Mouse (Mus musculus) stomach, embryonic 14.5 days (tissue): ENCODE data around the gene Ltbp2. TPM values are rescaled to one million over a fixed set of nuclear protein-coding genes. Genes with fewer than 3 reads are reported as not detected.

Source experiments
- ATAC-seq: fragments of 200-750 bp; cut with Nextera tagmentation; 2 replicates; pipeline ENCODE4 v1.8.0; 2017; ENCODE audit warnings: low read depth, moderate TSS enrichment; ENCODE audit not compliant: insufficient number of reproducible peaks, insufficient read depth, low FRiP score
- H3K27ac ChIP-seq: fragments of 300-500 bp; sonication (generic); 2 replicates; pipeline ENCODE4 v1.5.1; 2014; ENCODE audit warnings: mild to moderate bottlenecking, low read length, moderate library complexity, mixed read lengths
- H3K27me3 ChIP-seq: fragments of 300-500 bp; sonication (generic); 2 replicates; pipeline ENCODE4 v1.6.1; 2014; ENCODE audit warnings: low read length, control low read depth, mixed read lengths; ENCODE audit not compliant: control insufficient read depth, insufficient read depth
- H3K36me3 ChIP-seq: fragments of 300-500 bp; sonication (generic); 2 replicates; pipeline ENCODE4 v1.6.1; 2014; ENCODE audit warnings: mild to moderate bottlenecking, control low read depth, low read length, moderate library complexity, mixed read lengths; ENCODE audit not compliant: control insufficient read depth, insufficient read depth
- H3K4me1 ChIP-seq: fragments of 300-500 bp; sonication (generic); 2 replicates; pipeline ENCODE4 v1.6.1; 2014; ENCODE audit warnings: low read length, control low read depth, mixed read lengths; ENCODE audit not compliant: control insufficient read depth, insufficient read depth
- H3K4me2 ChIP-seq: fragments of 300-500 bp; sonication (generic); replicated peaks from 2 replicates; pipeline ENCODE4 v1.6.1; 2014; ENCODE audit warnings: low read depth, low read length, control low read depth
- H3K4me3 ChIP-seq: fragments of 300-500 bp; sonication (generic); 2 replicates; pipeline ENCODE4 v1.5.1; 2014; ENCODE audit warnings: low read depth, low read length, control low read depth
- H3K9ac ChIP-seq: fragments of 300-500 bp; sonication (generic); replicated peaks from 2 replicates; pipeline ENCODE4 v1.6.1; 2014; ENCODE audit warnings: low read depth, mild to moderate bottlenecking, control low read depth, low read length, moderate library complexity, mixed read lengths
- H3K9me3 ChIP-seq: fragments of 300-500 bp; sonication (generic); 2 replicates; pipeline ENCODE4 v1.6.1; 2016; ENCODE audit warnings: low read depth, low read length, control low read depth; ENCODE audit not compliant: control insufficient read depth
- WGBS: fragments of 180-500 bp; shearing (Covaris S2); extraction: QIAGEN DNeasy Blood & Tissue Kit; methylation state at CpG from one replicate; pipeline ENCODE4 v1.1.7; 2014; 5-methylcytosine and 5-hydroxymethylcytosine counted together
- polyA plus RNA-seq: library from polyadenylated mRNA; unstranded; fragments of >200 nt; fragmentation: Nextera tagmentation; extraction: Ambion mirVana; gene quantifications from 2 replicates; pipeline ENCODE4 v1.2.1, GENCODE M21; 2014

The Ltbp2 gene
- polyA plus RNA-seq, 1 experiment from 2014 or later = 0.36 TPM

- 96% methylated on average over 4 of the region's 4 CpGs for WGBS
These were observed 21.8 kb downstream of the Ltbp2 start for GRCm38 (mm10) chr12:84854392-84855033.

GRCm38 (mm10) chr12:84851403-84852040 lies 24.8 kb downstream of the Ltbp2 start:
- H3K4me3 ChIP-seq = no peak overlapping the region
- no peaks in the 10 kb centered on the region for H3K27me3 ChIP-seq
- 44% methylated on average over 11 of the region's 11 CpGs for WGBS
- no peak overlapping the region for H3K4me2 ChIP-seq
- peaks cover 18% of the 10 kb centered on the region; the same call in 1 of the 2 replicates for H3K4me1 ChIP-seq
- H3K9me3 ChIP-seq = no peaks in the 10 kb centered on the region
- no peak overlapping the region for H3K27ac ChIP-seq
- ATAC-seq = no peak
- no peaks in the 10 kb centered on the region for H3K36me3 ChIP-seq
- no peak overlapping the region for H3K9ac ChIP-seq

More at GRCm38 (mm10) chr12:84854392-84855033, 21.8 kb downstream of the Ltbp2 start:
- H3K36me3 ChIP-seq = no peaks in the 10 kb centered on the region
- H3K4me2 ChIP-seq = no peak overlapping the region
- H3K9ac ChIP-seq = no peak overlapping the region
- H3K4me1 ChIP-seq = peaks cover 12% of the 10 kb centered on the region; the same call in 1 of the 2 replicates
- no peak overlapping the region for H3K4me3 ChIP-seq
- ATAC-seq = no peak
- no peaks in the 10 kb centered on the region for H3K27me3 ChIP-seq
- H3K9me3 ChIP-seq = no peaks in the 10 kb centered on the region
- H3K27ac ChIP-seq = no peak overlapping the region

- H3K27me3 ChIP-seq = no peaks in the 10 kb centered on the region
- 28% methylated on average over 6 of the region's 6 CpGs for whole genome bisulfite sequencing
- no peak overlapping the region for H3K9ac ChIP-seq
- H3K36me3 ChIP-seq = no peaks in the 10 kb centered on the region
- no peak overlapping the region for H3K4me2 ChIP-seq
- no peak overlapping the region for H3K4me3 ChIP-seq
- no peaks in the 10 kb centered on the region for H3K9me3 ChIP-seq
- no peak overlapping the region for H3K27ac ChIP-seq
- no peak for ATAC-seq
- H3K4me1 ChIP-seq = peaks cover 30% of the 10 kb centered on the region; the same call in 1 of the 2 replicates
These were observed 28.4 kb downstream of the Ltbp2 start for GRCm38 (mm10) chr12:84847882-84848281.

GRCm38 (mm10) chr12:84847480-84847879 lies 28.9 kb downstream of the Ltbp2 start:
- peak; percentile 68; the same call in 1 of the 2 replicates for ATAC-seq
- H3K27me3 ChIP-seq = no peaks in the 10 kb centered on the region
- no peak overlapping the region for H3K27ac ChIP-seq
- WGBS = 12% methylated on average over 7 of the region's 7 CpGs
- no peaks in the 10 kb centered on the region for H3K36me3 ChIP-seq
- H3K4me1 ChIP-seq = peaks cover 30% of the 10 kb centered on the region; the same call in 1 of the 2 replicates
- H3K9me3 ChIP-seq = no peaks in the 10 kb centered on the region
- no peak overlapping the region for H3K9ac ChIP-seq
- H3K4me3 ChIP-seq = no peak overlapping the region
- H3K4me2 ChIP-seq = no peak overlapping the region

- no peaks in the 10 kb centered on the region for H3K27me3 ChIP-seq
- H3K4me1 ChIP-seq = peaks cover 29% of the 10 kb centered on the region; the same call in 1 of the 2 replicates
- no peaks in the 10 kb centered on the region for H3K36me3 ChIP-seq
- H3K27ac ChIP-seq = no peak overlapping the region
- H3K9me3 ChIP-seq = no peaks in the 10 kb centered on the region
- no peak overlapping the region for H3K4me3 ChIP-seq
- H3K4me2 ChIP-seq = no peak overlapping the region
- H3K9ac ChIP-seq = no peak overlapping the region
- ATAC-seq = no peak
- 37% methylated on average over 9 of the region's 9 CpGs for WGBS
These were observed 29.7 kb downstream of the Ltbp2 start for GRCm38 (mm10) chr12:84846594-84847014.

GRCm38 (mm10) chr12:84842706-84843105 lies 33.6 kb downstream of the Ltbp2 start:
- Histone ChIP-seq H3K27me3 (no peaks in the 10 kb centered on the region), H3K27ac (no peak overlapping the region), H3K4me3 (no peak overlapping the region), H3K4me1 (peaks cover 21% of the 10 kb centered on the region; the same call in 1 of the 2 replicates), H3K4me2 (no peak overlapping the region), H3K9ac (no peak overlapping the region), H3K9me3 (no peaks in the 10 kb centered on the region), H3K36me3 (no peaks in the 10 kb centered on the region)
- WGBS = 66% methylated on average over 6 of the region's 6 CpGs
- ATAC-seq = no peak

- no peak overlapping the region for H3K4me3 ChIP-seq
- 0 out of 2 replicates have a peak overlapping the region, but pooled peaks have one; percentile 15 for H3K27ac ChIP-seq
- H3K9me3 ChIP-seq = no peaks in the 10 kb centered on the region
- no peaks in the 10 kb centered on the region for H3K36me3 ChIP-seq
- peaks cover 13% of the 10 kb centered on the region; the same call in 1 of the 2 replicates for H3K4me1 ChIP-seq
- no peak for ATAC-seq
- 57% methylated on average over 15 of the region's 15 CpGs for WGBS
- no peak overlapping the region for H3K9ac ChIP-seq
- no peak overlapping the region for H3K4me2 ChIP-seq
- H3K27me3 ChIP-seq = no peaks in the 10 kb centered on the region
These were observed 34.9 kb downstream of the Ltbp2 start for GRCm38 (mm10) chr12:84841158-84842140.

GRCm38 (mm10) chr12:84840734-84841133 lies 35.6 kb downstream of the Ltbp2 start:
- H3K9ac ChIP-seq = no peak overlapping the region
- H3K27me3 ChIP-seq = no peaks in the 10 kb centered on the region
- H3K4me1 ChIP-seq = peaks cover 8% of the 10 kb centered on the region; the same call in 1 of the 2 replicates
- no peak overlapping the region for H3K4me3 ChIP-seq
- no peaks in the 10 kb centered on the region for H3K9me3 ChIP-seq
- no peak overlapping the region for H3K4me2 ChIP-seq
- no peak for ATAC-seq
- 0 out of 2 replicates have a peak overlapping the region, but pooled peaks have one; percentile 15 for H3K27ac ChIP-seq
- WGBS = 67% methylated on average over 3 of the region's 3 CpGs
- no peaks in the 10 kb centered on the region for H3K36me3 ChIP-seq
